Mouse (Mus musculus) erythroblast, embryonic 14.5 days (primary cell): Measurements from ENCODE around the gene Zmym6.

Experiments used
- GATA1 ChIP-seq: IDR thresholded peaks from 2 replicates; pipeline ENCODE4 v1.6.1; 2012; ENCODE audit warnings: low read length, inconsistent platforms, mixed read lengths
- TAL1 ChIP-seq: IDR thresholded peaks from 3 replicates; pipeline ENCODE4 v1.6.1; 2012; ENCODE audit warnings: low read length, inconsistent platforms, mixed read lengths

DNA sequence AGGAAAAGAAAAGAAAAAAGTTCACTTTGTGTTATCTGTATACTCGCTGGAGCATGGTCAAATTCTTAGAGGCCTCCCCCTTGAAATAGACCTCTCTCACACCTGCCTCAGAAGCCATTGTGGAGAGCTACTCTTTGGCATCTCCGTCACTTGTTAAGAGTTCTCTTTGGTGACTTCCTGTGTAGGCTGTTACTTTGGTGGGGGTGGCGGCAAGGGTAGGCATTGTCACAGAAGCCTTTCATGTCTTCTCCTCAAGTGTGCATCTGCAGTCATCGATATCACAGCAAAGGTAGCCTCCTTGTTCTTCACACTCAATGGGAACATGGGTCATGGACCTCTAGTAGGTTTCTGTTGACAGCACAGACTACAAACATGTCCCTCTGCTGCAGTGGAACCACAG, 17.9 kb downstream of the Zmym6 start:
- TF ChIP-seq GATA1 (no peak), TAL1 (no peak)
